ENCODE assay signal across 9 mouse cellular contexts in the genomic region with DNA sequence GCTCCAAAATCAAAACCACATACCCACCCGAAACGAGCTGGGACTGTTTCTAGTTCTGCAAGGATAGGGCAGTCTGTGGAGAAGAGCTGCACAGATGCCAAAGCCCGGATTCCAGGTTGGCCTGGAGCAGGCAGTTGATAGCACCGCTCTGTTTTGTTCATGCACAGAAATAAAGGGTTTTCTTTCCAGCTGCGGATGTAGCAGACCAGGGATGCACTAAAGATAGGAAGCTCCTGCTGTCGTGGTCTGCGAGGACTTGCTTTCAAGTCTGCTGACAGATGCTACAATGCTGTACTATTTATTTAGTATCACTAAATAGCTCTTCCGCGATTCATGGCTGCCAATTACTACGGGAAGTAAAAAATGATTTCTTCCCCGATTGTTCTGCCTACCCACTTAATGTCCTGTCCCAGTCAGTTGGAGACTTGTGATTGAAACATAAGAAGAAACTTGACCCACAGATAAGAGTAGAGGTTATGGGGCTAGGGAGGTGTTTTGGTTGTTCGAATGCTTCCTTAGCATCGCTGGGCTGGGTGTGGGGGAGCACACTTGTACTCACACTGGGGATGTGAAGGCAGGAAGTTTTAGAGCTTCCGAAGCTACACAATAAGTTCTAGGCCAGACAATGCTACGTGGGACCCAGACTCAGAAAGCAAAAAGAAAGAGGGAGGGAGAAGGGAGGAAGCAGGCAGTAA. TPM values are rescaled to one million over a fixed set of nuclear protein-coding genes. Genes with fewer than 3 reads are reported as not detected.
DNase-seq lines count a peak whose midpoint lies in the region; ATAC-seq lines count a peak whose summit lies in the region.
"Had no signal": no experiment of that assay in that cellular context is flagged by ENCODE, and none has a peak within 500 bp of the region (broad histone marks: within the 10 kb centered on the region; RNA-seq: fewer than 3 reads in every experiment).

No protein-coding gene starts in this region.

- H3K9ac ChIP-seq in kidney, embryonic 15.5 days = no peak overlapping the region
- H3K9ac ChIP-seq in kidney, embryonic 14.5 days (ENCODE audit: low read depth, low read length) = no peak overlapping the region
- no peak overlapping the region for H3K9ac ChIP-seq in embryonic facial prominence, embryonic 14.5 days (ENCODE audit: low read depth, low read length)
- no peak overlapping the region for H3K9ac ChIP-seq in heart, embryonic 12.5 days

- H3K4me1 ChIP-seq in kidney, embryonic 15.5 days = 0 out of 2 replicates have a peak, but pooled peaks cover 7% of the 10 kb centered on the region
- H3K4me1 ChIP-seq in kidney, embryonic 14.5 days (ENCODE audit: control insufficient read depth, insufficient read depth, low read length) = no peaks in the 10 kb centered on the region
- H3K4me1 ChIP-seq in embryonic facial prominence, embryonic 14.5 days (ENCODE audit: control insufficient read depth, insufficient read depth, low read length) = peaks cover 8% of the 10 kb centered on the region; the same call in 1 of the 2 replicates
- peaks cover 26% of the 10 kb centered on the region for H3K4me1 ChIP-seq in heart, embryonic 12.5 days (replicated peaks)

- ATAC-seq in kidney, embryonic 15.5 days (replicated peaks; ENCODE audit: low FRiP score) = no peak
- no peak for ATAC-seq in kidney, embryonic 14.5 days (ENCODE audit: low FRiP score, low TSS enrichment)
- no peak for ATAC-seq in embryonic facial prominence, embryonic 14.5 days (ENCODE audit: low read depth)
- ATAC-seq in heart, embryonic 12.5 days (ENCODE audit: insufficient number of reproducible peaks, low FRiP score) = 0 out of 2 replicates have a peak, but pooled peaks have one; percentile 33
- ATAC-seq: intestine, embryonic 16.5 days had no signal

- DNase-seq in embryonic facial prominence, embryonic 14.5 days (ENCODE audit: low spot score) = peak; percentile 33
- DNase-seq in lung, postnatal 14 days = peak; percentile 15
- no peak for DNase-seq in retina, postnatal 1 day
- no peak for DNase-seq in thymus, adult 18-20 months

- WGBS in kidney, embryonic 15.5 days = 37% methylated on average over 15 of the region's 15 CpGs
- WGBS in kidney, embryonic 14.5 days = 41% methylated on average over 15 of the region's 15 CpGs
- 51% methylated on average over 15 of the region's 15 CpGs for WGBS in embryonic facial prominence, embryonic 14.5 days
- 46% methylated on average over 15 of the region's 15 CpGs for WGBS in heart, embryonic 12.5 days

- H3K4me3 ChIP-seq in kidney, embryonic 15.5 days (replicated peaks) = no peak overlapping the region
- H3K4me3 ChIP-seq in kidney, embryonic 14.5 days (ENCODE audit: low read length) = no peak overlapping the region
- no peak overlapping the region for H3K4me3 ChIP-seq in embryonic facial prominence, embryonic 14.5 days (ENCODE audit: low read depth, low read length)
- no peak overlapping the region for H3K4me3 ChIP-seq in heart, embryonic 12.5 days
- H3K4me3 ChIP-seq: megakaryocyte, embryonic 14.5 days had no signal

- H3K9me3 ChIP-seq in kidney, embryonic 15.5 days (replicated peaks) = no peaks in the 10 kb centered on the region
- H3K9me3 ChIP-seq in kidney, embryonic 14.5 days (ENCODE audit: control insufficient read depth, low read length) = no peaks in the 10 kb centered on the region
- no peaks in the 10 kb centered on the region for H3K9me3 ChIP-seq in embryonic facial prominence, embryonic 14.5 days (ENCODE audit: control insufficient read depth, low read length)
- no peaks in the 10 kb centered on the region for H3K9me3 ChIP-seq in heart, embryonic 12.5 days (replicated peaks)
- H3K9me3 ChIP-seq: megakaryocyte, embryonic 14.5 days had no signal

- H3K27me3 ChIP-seq in kidney, embryonic 15.5 days = no peaks in the 10 kb centered on the region
- no peaks in the 10 kb centered on the region for H3K27me3 ChIP-seq in kidney, embryonic 14.5 days (ENCODE audit: control insufficient read depth, insufficient read depth, low read length)
- no peaks in the 10 kb centered on the region for H3K27me3 ChIP-seq in embryonic facial prominence, embryonic 14.5 days (replicated peaks; ENCODE audit: control insufficient read depth, insufficient read depth, low read length)
- H3K27me3 ChIP-seq in heart, embryonic 12.5 days (replicated peaks) = no peaks in the 10 kb centered on the region
- H3K27me3 ChIP-seq: megakaryocyte, embryonic 14.5 days had no signal

- peak overlapping the region; percentile 27; the same call in 1 of the 2 replicates for H3K27ac ChIP-seq in kidney, embryonic 15.5 days
- H3K27ac ChIP-seq in kidney, embryonic 14.5 days (ENCODE audit: low read depth, low read length) = no peak overlapping the region
- peak overlapping the region; percentile 5; the same call in 1 of the 2 replicates for H3K27ac ChIP-seq in embryonic facial prominence, embryonic 14.5 days (replicated peaks; ENCODE audit: low read depth, low read length)
- no peak overlapping the region for H3K27ac ChIP-seq in heart, embryonic 12.5 days (ENCODE audit: poor library complexity, severe bottlenecking)

- H3K36me3 ChIP-seq in kidney, embryonic 15.5 days = 0 out of 2 replicates have a peak, but pooled peaks cover 4% of the 10 kb centered on the region
- H3K36me3 ChIP-seq in kidney, embryonic 14.5 days (ENCODE audit: control insufficient read depth, insufficient read depth, low read length) = no peaks in the 10 kb centered on the region
- H3K36me3 ChIP-seq in embryonic facial prominence, embryonic 14.5 days (ENCODE audit: control insufficient read depth, insufficient read depth, low read length) = no peaks in the 10 kb centered on the region
- H3K36me3 ChIP-seq in heart, embryonic 12.5 days = no peaks in the 10 kb centered on the region

- no peak overlapping the region for H3K4me2 ChIP-seq in kidney, embryonic 15.5 days
- no peak overlapping the region for H3K4me2 ChIP-seq in kidney, embryonic 14.5 days (replicated peaks; ENCODE audit: low read depth, low read length)
- H3K4me2 ChIP-seq in embryonic facial prominence, embryonic 14.5 days (ENCODE audit: low read depth, low read length) = no peak overlapping the region
- H3K4me2 ChIP-seq in heart, embryonic 12.5 days = no peak overlapping the region

RNA-seq across cellular contexts. Expression of gene Dcbld1, which starts 41.6 kb away (rescaled TPM):
- 28.6 and 30.2 TPM in 2 replicates for polyA plus RNA-seq in kidney, embryonic 15.5 days (2015; fragmentation: Nextera tagmentation; extraction: Ambion mirVana)
- 18.9 and 26.5 TPM in 2 replicates for polyA plus RNA-seq in kidney, embryonic 14.5 days (2014; fragmentation: Nextera tagmentation; extraction: Ambion mirVana)
- polyA plus RNA-seq in embryonic facial prominence, embryonic 14.5 days (2014; fragmentation: Nextera tagmentation; extraction: Ambion mirVana) = 12.8 and 13.6 TPM in 2 replicates
- polyA plus RNA-seq in heart, embryonic 12.5 days (2016; fragmentation: Nextera tagmentation; extraction: Ambion mirVana) = 9.3 and 9.9 TPM in 2 replicates

Comparison
In these comparisons a context has a peak if more than half of its experiments do, and no peak if none do; other contexts are left out.
1. H3K27ac ChIP-seq: peak in kidney, embryonic 15.5 days (single experiment) and embryonic facial prominence, embryonic 14.5 days (single experiment); none in kidney, embryonic 14.5 days (single experiment) and heart, embryonic 12.5 days (single experiment).
2. DNase-seq: peak in embryonic facial prominence, embryonic 14.5 days (single experiment) and lung, postnatal 14 days (single experiment); none in retina, postnatal 1 day (single experiment) and thymus, adult 18-20 months (0 of 2).